Comparison of ENCODE assay signal across 8 mouse cellular contexts in genomic region chr9:61914203-61914916, GRCm38 (mm10). TPM values are rescaled to one million over a fixed set of nuclear protein-coding genes. Genes with fewer than 3 reads are reported as not detected.
DNase-seq lines count a peak whose midpoint lies in the region; ATAC-seq and TF ChIP-seq lines count a peak whose summit lies in the region.

TSS of gene Rplp1 (minus strand) at chr9:61914542.

- H3K9me3 ChIP-seq in forebrain, embryonic 10.5 days, result no peaks in the 10 kb centered on the region
- no peaks in the 10 kb centered on the region for H3K9me3 ChIP-seq in heart, embryonic 15.5 days (replicated peaks)
- H3K9me3 ChIP-seq in liver, embryonic 14.5 days (ENCODE audit: control insufficient read depth, low read length), result no peaks in the 10 kb centered on the region
- no peaks in the 10 kb centered on the region for H3K9me3 ChIP-seq in neural tube, embryonic 11.5 days (ENCODE audit: control insufficient read depth, low read length)
- H3K9me3 ChIP-seq in stomach, postnatal 0 days (ENCODE audit: control insufficient read depth, low read length), result no peaks in the 10 kb centered on the region

- peak within 1 kb of the TSS; percentile 93 for H3K27ac ChIP-seq in forebrain, embryonic 10.5 days
- H3K27ac ChIP-seq in heart, embryonic 15.5 days, result peak within 1 kb of the TSS; percentile 98
- H3K27ac ChIP-seq in liver, embryonic 14.5 days, result peak within 1 kb of the TSS; percentile 95
- peak within 1 kb of the TSS; percentile 80 for H3K27ac ChIP-seq in neural tube, embryonic 11.5 days (ENCODE audit: low read depth, low read length)
- peak within 1 kb of the TSS; percentile 96 for H3K27ac ChIP-seq in stomach, postnatal 0 days (replicated peaks)

- peak; percentile 95 to 97 for DNase-seq in CD8-positive naive resting alpha-beta T cell, adult 2 months (ENCODE audit: low read depth in 2 of 2, low spot score in 2 of 2)
- peak; percentile 96 for DNase-seq in c-Kit-positive CD71-negative TER-119-negative erythroid progenitor cells, embryonic 14.5 days (ENCODE audit: low read depth)
- DNase-seq in forebrain, embryonic 10.5 days (ENCODE audit: extremely low spot score, low spot score), result peak; percentile 96
- peak; percentile 98 to 99 for DNase-seq in kidney, postnatal 25 days
- peak; percentile 92 to 95 (median 93) for DNase-seq in liver, embryonic 14.5 days (ENCODE audit: low read depth in 3 of 3, low spot score in 3 of 3)
- DNase-seq in neural tube, embryonic 11.5 days (ENCODE audit: low spot score), result peak; percentile 95
- peak; percentile 96 for DNase-seq in stomach, postnatal 0 days (ENCODE audit: low spot score)

- H3K4me1 ChIP-seq in forebrain, embryonic 10.5 days, result peaks cover 33% of the 10 kb centered on the region
- H3K4me1 ChIP-seq in heart, embryonic 15.5 days (replicated peaks), result peaks cover 19% of the 10 kb centered on the region
- H3K4me1 ChIP-seq in liver, embryonic 14.5 days (replicated peaks; ENCODE audit: control insufficient read depth in 2 of 2, insufficient read depth in 2 of 2, low read length in 1 of 2), result peaks cover 6 to 26% of the 10 kb centered on the region in 2 experiments
- peaks cover 4% of the 10 kb centered on the region; the same call in 1 of the 2 replicates for H3K4me1 ChIP-seq in neural tube, embryonic 11.5 days (ENCODE audit: control insufficient read depth, insufficient read depth, low read length)
- no peaks in the 10 kb centered on the region for H3K4me1 ChIP-seq in stomach, postnatal 0 days (replicated peaks; ENCODE audit: control insufficient read depth, insufficient read depth)

- peak within 1 kb of the TSS; percentile 92 for H3K9ac ChIP-seq in heart, embryonic 15.5 days
- peak within 1 kb of the TSS; percentile 91 for H3K9ac ChIP-seq in liver, embryonic 14.5 days (replicated peaks)
- H3K9ac ChIP-seq in neural tube, embryonic 11.5 days (ENCODE audit: low read length), result peak within 1 kb of the TSS; percentile 88
- H3K9ac ChIP-seq in stomach, postnatal 0 days (ENCODE audit: low read length), result peak within 1 kb of the TSS; percentile 81

- H3K4me3 ChIP-seq in forebrain, embryonic 10.5 days, result peak within 1 kb of the TSS; percentile 96
- H3K4me3 ChIP-seq in heart, embryonic 15.5 days, result peak within 1 kb of the TSS; percentile 70
- peak within 1 kb of the TSS; percentile 82 to 86 for H3K4me3 ChIP-seq in liver, embryonic 14.5 days (ENCODE audit: insufficient read depth in 1 of 2, low read depth in 2 of 2, low read length in 2 of 2)
- peak within 1 kb of the TSS; percentile 93 for H3K4me3 ChIP-seq in neural tube, embryonic 11.5 days (ENCODE audit: low read depth, low read length)
- H3K4me3 ChIP-seq in stomach, postnatal 0 days (ENCODE audit: low read depth, low read length), result peak within 1 kb of the TSS; percentile 78

- 0 out of 2 replicates have a peak, but pooled peaks have one; percentile 2 for TF ChIP-seq CTCF in liver, embryonic 14.5 days (IDR thresholded peaks at IDR 0.05; ENCODE audit: low read depth)
- TF ChIP-seq CTCF in stomach, postnatal 0 days (IDR thresholded peaks at IDR 0.05; ENCODE audit: low read depth), result no peak

- peak within 1 kb of the TSS; percentile 74 for H3K4me2 ChIP-seq in heart, embryonic 15.5 days
- peak within 1 kb of the TSS; percentile 97 for H3K4me2 ChIP-seq in liver, embryonic 14.5 days (ENCODE audit: low read depth)
- H3K4me2 ChIP-seq in neural tube, embryonic 11.5 days (ENCODE audit: low read depth), result peak within 1 kb of the TSS; percentile 51
- H3K4me2 ChIP-seq in stomach, postnatal 0 days (replicated peaks; ENCODE audit: low read depth), result peak within 1 kb of the TSS; percentile 86

- peak; percentile 96 for ATAC-seq in heart, embryonic 15.5 days (replicated peaks; ENCODE audit: insufficient number of reproducible peaks, insufficient read depth, low FRiP score, low read depth)
- peak; percentile 89 for ATAC-seq in liver, embryonic 14.5 days (ENCODE audit: insufficient read depth)
- peak; percentile 89 for ATAC-seq in neural tube, embryonic 11.5 days (ENCODE audit: insufficient read depth, low FRiP score, low TSS enrichment)
- ATAC-seq in stomach, postnatal 0 days (ENCODE audit: low FRiP score, low TSS enrichment), result peak; percentile 96

- peaks cover 75% of the 10 kb centered on the region for H3K36me3 ChIP-seq in forebrain, embryonic 10.5 days (replicated peaks)
- H3K36me3 ChIP-seq in heart, embryonic 15.5 days, result peaks cover 34% of the 10 kb centered on the region
- peaks cover 52% of the 10 kb centered on the region for H3K36me3 ChIP-seq in liver, embryonic 14.5 days (replicated peaks; ENCODE audit: control insufficient read depth, insufficient read depth, low read depth)
- peaks cover 14% of the 10 kb centered on the region; the same call in 1 of the 2 replicates for H3K36me3 ChIP-seq in neural tube, embryonic 11.5 days (ENCODE audit: control insufficient read depth, insufficient read depth, low read length)
- peaks cover 11% of the 10 kb centered on the region for H3K36me3 ChIP-seq in stomach, postnatal 0 days (ENCODE audit: control insufficient read depth, insufficient read depth, low read length)

- WGBS in forebrain, embryonic 10.5 days, result under 1% methylated on average over 70 of the region's 70 CpGs
- WGBS in heart, embryonic 15.5 days, result under 1% methylated on average over 70 of the region's 70 CpGs
- WGBS in liver, embryonic 14.5 days (ENCODE audit: insufficient replicate concordance), result under 1% methylated on average over 68 of the region's 70 CpGs
- WGBS in neural tube, embryonic 11.5 days, result under 1% methylated on average over 70 of the region's 70 CpGs
- under 1% methylated on average over 66 of the region's 70 CpGs for WGBS in stomach, postnatal 0 days

- TF ChIP-seq EP300 in liver, embryonic 14.5 days (IDR thresholded peaks at IDR 0.05; ENCODE audit: low read depth), result no peak
- TF ChIP-seq EP300 in stomach, postnatal 0 days (optimal IDR thresholded peaks at IDR 0.05), result no peak

- H3K27me3 ChIP-seq in forebrain, embryonic 10.5 days (ENCODE audit: poor library complexity, severe bottlenecking), result no peaks in the 10 kb centered on the region
- H3K27me3 ChIP-seq in heart, embryonic 15.5 days, result no peaks in the 10 kb centered on the region
- H3K27me3 ChIP-seq in liver, embryonic 14.5 days (ENCODE audit: control insufficient read depth, insufficient read depth, low read length), result no peaks in the 10 kb centered on the region
- no peaks in the 10 kb centered on the region for H3K27me3 ChIP-seq in neural tube, embryonic 11.5 days (ENCODE audit: control insufficient read depth, insufficient read depth, low read length)
- no peaks in the 10 kb centered on the region for H3K27me3 ChIP-seq in stomach, postnatal 0 days (ENCODE audit: control insufficient read depth, insufficient read depth, low read length)

RNA-seq across cellular contexts. Expression of gene Rplp1, which starts in this region (rescaled TPM):
- polyA plus RNA-seq in forebrain, embryonic 10.5 days (2016; fragmentation: Nextera tagmentation; extraction: Ambion mirVana), result 1,247 and 1,263 TPM in 2 replicates
- 834 and 862 TPM in 2 replicates for polyA plus RNA-seq in heart, embryonic 15.5 days (2015; fragmentation: Nextera tagmentation; extraction: Ambion mirVana)
- 6,111 and 7,314 TPM in 2 replicates for polyA plus RNA-seq in liver, embryonic 14.5 days (2012; rRNA removed)
- 1,539 and 1,562 TPM in 2 replicates for polyA plus RNA-seq in liver, embryonic 14.5 days (2014; fragmentation: Nextera tagmentation; extraction: Ambion mirVana)
- 1,074 and 1,150 TPM in 2 replicates for polyA plus RNA-seq in neural tube, embryonic 11.5 days (2014; fragmentation: Nextera tagmentation; extraction: Ambion mirVana)
- polyA plus RNA-seq in stomach, postnatal 0 days (2015; fragmentation: Nextera tagmentation; extraction: Ambion mirVana), result 1,416 and 1,491 TPM in 2 replicates

Comparison
In these comparisons a context has a peak if more than half of its experiments do, and no peak if none do; other contexts are left out.
1. Peak in every context shown above with its lines: DNase-seq, ATAC-seq, H3K4me3 ChIP-seq and H3K27ac ChIP-seq.